Comparison of ENCODE assay signal across 8 mouse cellular contexts in genomic region chr11:30771904-30772581, GRCm38 (mm10). TPM values are rescaled to one million over a fixed set of nuclear protein-coding genes. Genes with fewer than 3 reads are reported as not detected.
DNase-seq lines count a peak whose midpoint lies in the region; ATAC-seq and TF ChIP-seq lines count a peak whose summit lies in the region.

No protein-coding gene starts in this region.

- H3K27me3 ChIP-seq in intestine, postnatal 0 days (replicated peaks; ENCODE audit: control insufficient read depth, insufficient read depth, low read length) = no peaks in the 10 kb centered on the region
- H3K27me3 ChIP-seq in limb, embryonic 13.5 days = no peaks in the 10 kb centered on the region
- H3K27me3 ChIP-seq in midbrain, embryonic 15.5 days (replicated peaks) = no peaks in the 10 kb centered on the region
- 0 out of 2 replicates have a peak, but pooled peaks cover 1% of the 10 kb centered on the region for H3K27me3 ChIP-seq in spleen, adult 2 months (ENCODE audit: control insufficient read depth, insufficient read depth, low read length)

- H3K36me3 ChIP-seq in intestine, postnatal 0 days (ENCODE audit: control insufficient read depth, insufficient read depth) = no peaks in the 10 kb centered on the region
- no peaks in the 10 kb centered on the region for H3K36me3 ChIP-seq in limb, embryonic 13.5 days
- no peaks in the 10 kb centered on the region for H3K36me3 ChIP-seq in midbrain, embryonic 15.5 days (replicated peaks)
- no peaks in the 10 kb centered on the region for H3K36me3 ChIP-seq in spleen, adult 2 months (ENCODE audit: control insufficient read depth, insufficient read depth, low read length)

- TF ChIP-seq CTCF in intestine, postnatal 0 days (IDR thresholded peaks at IDR 0.05; ENCODE audit: low read depth) = no peak
- TF ChIP-seq CTCF in spleen, adult 2 months (IDR thresholded peaks at IDR 0.05; ENCODE audit: extremely low read depth, insufficient read depth, insufficient read length, insufficient replicate concordance) = no peak

- ATAC-seq in intestine, postnatal 0 days = peak; percentile 80
- peak; percentile 79 for ATAC-seq in limb, embryonic 13.5 days (ENCODE audit: low FRiP score, low read depth)
- peak; percentile 88 for ATAC-seq in midbrain, embryonic 15.5 days (replicated peaks)

- DNase-seq in heart, adult 11 months = peak; percentile 96
- DNase-seq in heart, adult 8-10 months (ENCODE audit: low spot score) = no peak
- DNase-seq in embryo, embryonic 10.5 days (ENCODE audit: low spot score) = peak; percentile 69
- DNase-seq in gastrocnemius, postnatal 25 days = peak; percentile 44
- DNase-seq in spleen, adult 2 months (ENCODE audit: low read depth in 1 of 2, low spot score in 2 of 2) = peak in 1 of 2 experiments; percentile 30

- peak overlapping the region; percentile 68 for H3K4me2 ChIP-seq in intestine, postnatal 0 days (replicated peaks; ENCODE audit: low read depth)
- peak overlapping the region; percentile 73 for H3K4me2 ChIP-seq in limb, embryonic 13.5 days (replicated peaks)
- peak overlapping the region; percentile 77 for H3K4me2 ChIP-seq in midbrain, embryonic 15.5 days

- 0 out of 2 replicates have a peak, but pooled peaks cover 3% of the 10 kb centered on the region for H3K4me1 ChIP-seq in intestine, postnatal 0 days (replicated peaks; ENCODE audit: control insufficient read depth, insufficient read depth, low read length)
- H3K4me1 ChIP-seq in limb, embryonic 13.5 days = peaks cover 7% of the 10 kb centered on the region
- H3K4me1 ChIP-seq in midbrain, embryonic 15.5 days = peaks cover 29% of the 10 kb centered on the region
- H3K4me1 ChIP-seq in spleen, adult 2 months (ENCODE audit: control insufficient read depth, insufficient read depth, insufficient read length) = no peaks in the 10 kb centered on the region

- TF ChIP-seq POLR2A in spleen, adult 2 months (IDR thresholded peaks at IDR 0.05; ENCODE audit: low read depth, low read length) = no peak

- peak overlapping the region; percentile 100 for H3K4me3 ChIP-seq in intestine, postnatal 0 days (ENCODE audit: low read depth, low read length)
- peak overlapping the region; percentile 96 for H3K4me3 ChIP-seq in limb, embryonic 13.5 days
- H3K4me3 ChIP-seq in midbrain, embryonic 15.5 days = peak overlapping the region; percentile 98
- peak overlapping the region; percentile 66 for H3K4me3 ChIP-seq in spleen, adult 2 months (ENCODE audit: extremely low read depth, insufficient read depth, insufficient read length)

- H3K9me3 ChIP-seq in intestine, postnatal 0 days (ENCODE audit: control insufficient read depth) = no peaks in the 10 kb centered on the region
- H3K9me3 ChIP-seq in limb, embryonic 13.5 days = no peaks in the 10 kb centered on the region
- no peaks in the 10 kb centered on the region for H3K9me3 ChIP-seq in midbrain, embryonic 15.5 days

- under 1% methylated on average over 48 of the region's 64 CpGs for WGBS in intestine, postnatal 0 days
- WGBS in limb, embryonic 13.5 days = under 1% methylated on average over 56 of the region's 64 CpGs
- WGBS in midbrain, embryonic 15.5 days = under 1% methylated on average over 56 of the region's 64 CpGs
- under 1% methylated on average over 47 of the region's 64 CpGs for WGBS in spleen, adult 2 months

- peak overlapping the region; percentile 99 for H3K9ac ChIP-seq in intestine, postnatal 0 days (ENCODE audit: low read depth, low read length)
- peak overlapping the region; percentile 96 for H3K9ac ChIP-seq in limb, embryonic 13.5 days
- H3K9ac ChIP-seq in midbrain, embryonic 15.5 days = peak overlapping the region; percentile 97

- peak overlapping the region; percentile 96 for H3K27ac ChIP-seq in intestine, postnatal 0 days (ENCODE audit: low read depth, low read length)
- peak overlapping the region; percentile 95 for H3K27ac ChIP-seq in limb, embryonic 13.5 days
- peak overlapping the region; percentile 95 for H3K27ac ChIP-seq in midbrain, embryonic 15.5 days
- peak overlapping the region; percentile 22; the same call in 1 of the 2 replicates for H3K27ac ChIP-seq in spleen, adult 2 months (ENCODE audit: insufficient read depth, low read length)

RNA-seq across cellular contexts. Expression of gene Psme4, which starts 0.5 kb away (rescaled TPM):
- total RNA-seq in heart, adult 8-10 months (2022) = 100 to 1,000 TPM; 187 to 251 (median 206) TPM
- 100 to 1,000 TPM; 134 to 156 TPM for total RNA-seq in gastrocnemius, postnatal 25 days (2021)
- polyA plus RNA-seq in intestine, postnatal 0 days (2015; fragmentation: Nextera tagmentation; extraction: Ambion mirVana) = 13.5 and 13.8 TPM in 2 replicates
- 22.4 and 25.2 TPM in 2 replicates for polyA plus RNA-seq in limb, embryonic 13.5 days (2015; fragmentation: Nextera tagmentation; extraction: Ambion mirVana)
- polyA plus RNA-seq in midbrain, embryonic 15.5 days (2015; fragmentation: Nextera tagmentation; extraction: Ambion mirVana) = 14.6 and 17.2 TPM in 2 replicates
- polyA plus RNA-seq in spleen, adult 2 months (2012; rRNA removed) = 4.3 TPM in 2 replicates

Comparison
In these comparisons a context has a peak if more than half of its experiments do, and no peak if none do; other contexts are left out.
1. H3K27ac ChIP-seq: peak in every context shown above with its lines; median percentile 96 in intestine, postnatal 0 days; 95 in limb, embryonic 13.5 days; 95 in midbrain, embryonic 15.5 days; 22 in spleen, adult 2 months.